Mouse (Mus musculus): ENCODE data around the gene Serpinb6e. TPM values are rescaled to one million over a fixed set of nuclear protein-coding genes. Genes with fewer than 3 reads are reported as not detected.

The Serpinb6e gene
- not detected in 2 replicates for polyA plus RNA-seq (2015; fragmentation: Nextera tagmentation; extraction: Ambion mirVana)

DNA sequence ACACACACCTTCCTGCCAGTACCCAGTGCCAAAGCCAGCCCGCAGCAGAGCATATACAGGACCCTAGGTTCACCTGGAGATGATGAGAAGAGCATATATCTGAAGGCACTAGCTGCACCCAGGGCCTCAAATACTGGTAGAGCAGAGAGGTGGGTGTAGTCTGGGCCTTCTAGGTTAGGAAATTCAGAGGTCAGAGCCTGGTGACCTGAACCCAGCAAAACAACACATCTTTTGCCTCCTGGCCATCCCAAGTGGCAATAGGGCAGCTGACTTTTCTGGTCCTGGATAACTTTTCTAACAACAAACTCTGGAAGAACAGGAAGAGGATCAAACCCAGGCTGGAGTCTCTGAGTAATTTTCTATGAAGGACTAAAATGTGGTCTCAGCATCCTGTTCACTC, at the start of gene Serpinb6e:
Serpinb6e (minus strand) TSS at position 101 of the 400 bp plus-strand sequence.

Other genes with a start within 250 kb of the Serpinb6e start
- not detected in 2 replicates for gene Serpinb6d, start 182.0 kb downstream of the Serpinb6e start, polyA plus RNA-seq (2015; fragmentation: Nextera tagmentation; extraction: Ambion mirVana)
- not detected in 2 replicates for gene Serpinb6c, start 62.3 kb upstream of the Serpinb6e start, polyA plus RNA-seq (2015; fragmentation: Nextera tagmentation; extraction: Ambion mirVana)
- gene Nqo2, start 121.3 kb upstream of the Serpinb6e start, polyA plus RNA-seq (2015; fragmentation: Nextera tagmentation; extraction: Ambion mirVana), result 19.1 and 22.8 TPM in 2 replicates
- 12.7 and 13.8 TPM in 2 replicates for gene Ripk1, start 159.0 kb upstream of the Serpinb6e start, polyA plus RNA-seq (2015; fragmentation: Nextera tagmentation; extraction: Ambion mirVana)
- 44.0 and 62.8 TPM in 2 replicates for gene Serpinb6a, start 159.4 kb upstream of the Serpinb6e start, polyA plus RNA-seq (2015; fragmentation: Nextera tagmentation; extraction: Ambion mirVana)
- gene Bphl, start 194.2 kb upstream of the Serpinb6e start, polyA plus RNA-seq (2015; fragmentation: Nextera tagmentation; extraction: Ambion mirVana), result 16.4 and 24.7 TPM in 2 replicates
- gene Tubb2a, start 234.6 kb upstream of the Serpinb6e start, polyA plus RNA-seq (2015; fragmentation: Nextera tagmentation; extraction: Ambion mirVana), result 67.4 and 72.1 TPM in 2 replicates